In the genomic region with DNA sequence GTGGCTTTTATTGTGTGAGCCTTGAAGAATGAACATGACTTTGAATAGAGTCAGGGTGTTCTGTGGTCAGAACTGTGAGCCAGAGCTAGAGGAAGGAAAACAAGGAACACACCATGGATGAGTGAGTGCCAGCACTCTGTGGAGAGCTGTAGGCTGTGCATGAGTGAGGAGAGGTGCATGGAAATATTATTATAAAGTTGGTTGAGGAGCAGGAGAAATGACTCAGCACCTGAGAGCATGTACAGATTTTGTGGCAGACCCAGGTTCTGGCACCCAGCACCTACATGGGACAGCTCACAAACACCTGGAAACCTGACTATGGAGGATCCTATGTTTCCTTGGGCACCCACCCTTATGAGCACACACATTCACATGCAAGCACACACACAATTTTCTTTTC, we compare ENCODE assay signal across 34 mouse cellular contexts. TPM values are rescaled to one million over a fixed set of nuclear protein-coding genes. Genes with fewer than 3 reads are reported as not detected.
"Had no signal": no experiment of that assay in that cellular context is flagged by ENCODE, and none has a peak within 500 bp of the region (broad histone marks: within the 10 kb centered on the region; RNA-seq: fewer than 3 reads in every experiment).

No protein-coding gene starts in this region.

- H3K4me3 ChIP-seq: embryonic facial prominence, embryonic 10.5 days; embryonic facial prominence, embryonic 12.5 days; embryonic facial prominence, embryonic 13.5 days; embryonic facial prominence, embryonic 15.5 days; erythroblast, embryonic 14.5 days; forebrain, embryonic 10.5 days; forebrain, embryonic 12.5 days; forebrain, embryonic 13.5 days; forebrain, embryonic 15.5 days; gastrocnemius, adult 2 months; heart, adult 2 months had no signal

- H3K9ac ChIP-seq: embryonic facial prominence, embryonic 12.5 days; embryonic facial prominence, embryonic 13.5 days; embryonic facial prominence, embryonic 15.5 days; forebrain, embryonic 12.5 days; forebrain, embryonic 13.5 days; forebrain, embryonic 15.5 days; forebrain, postnatal 0 days had no signal

- ATAC-seq: forebrain, embryonic 13.5 days; forebrain, embryonic 14.5 days; forebrain, embryonic 15.5 days; forebrain, embryonic 16.5 days; forebrain, postnatal 0 days had no signal

- H3K4me2 ChIP-seq: embryonic facial prominence, embryonic 12.5 days; embryonic facial prominence, embryonic 13.5 days; embryonic facial prominence, embryonic 15.5 days; forebrain, embryonic 12.5 days; forebrain, embryonic 13.5 days; forebrain, embryonic 15.5 days had no signal

- H3K9me3 ChIP-seq: embryonic facial prominence, embryonic 10.5 days; embryonic facial prominence, embryonic 12.5 days; embryonic facial prominence, embryonic 13.5 days; embryonic facial prominence, embryonic 15.5 days; forebrain, embryonic 10.5 days; forebrain, embryonic 12.5 days; forebrain, embryonic 13.5 days; forebrain, embryonic 15.5 days had no signal

- H3K27me3 ChIP-seq: embryonic facial prominence, embryonic 12.5 days; embryonic facial prominence, embryonic 13.5 days; embryonic facial prominence, embryonic 15.5 days; forebrain, embryonic 12.5 days; forebrain, embryonic 13.5 days; forebrain, embryonic 15.5 days had no signal

- H3K27ac ChIP-seq: embryonic facial prominence, embryonic 10.5 days; embryonic facial prominence, embryonic 12.5 days; embryonic facial prominence, embryonic 13.5 days; embryonic facial prominence, embryonic 15.5 days; forebrain, embryonic 10.5 days; forebrain, embryonic 12.5 days; forebrain, embryonic 13.5 days; forebrain, embryonic 15.5 days; gastrocnemius, adult 2 months; heart, adult 2 months had no signal

- H3K36me3 ChIP-seq: embryonic facial prominence, embryonic 10.5 days; embryonic facial prominence, embryonic 12.5 days; embryonic facial prominence, embryonic 13.5 days; embryonic facial prominence, embryonic 15.5 days; forebrain, embryonic 10.5 days; forebrain, embryonic 12.5 days; forebrain, embryonic 15.5 days had no signal

- H3K4me1 ChIP-seq: embryonic facial prominence, embryonic 12.5 days; forebrain, embryonic 13.5 days; forebrain, embryonic 15.5 days had no signal

- DNase-seq: cerebellum, adult 9-10 months; cerebellum, adult 9-11 months; cerebellum, postnatal 10 days; cerebellum, postnatal 14 days; cerebellum, postnatal 25 days; cerebellum, postnatal 36 days; embryo, embryonic 11 days; forebrain, postnatal 0 days; gastrocnemius, adult 2 months; gastrocnemius, postnatal 10 days; gastrocnemius, postnatal 14 days; gastrocnemius, postnatal 25 days; gastrocnemius, postnatal 36 days; heart, adult 18-20 months; heart, adult 2 months had no signal

RNA-seq across cellular contexts. Expression of gene Ninj2, which starts 11.9 kb away (rescaled TPM):
- total RNA-seq: common myeloid progenitor, adult 5-6 weeks; forebrain, postnatal 0 days; gastrocnemius, adult 18-20 months; gastrocnemius, adult 2 months; gastrocnemius, adult 8-10 months; gastrocnemius, postnatal 10 days; gastrocnemius, postnatal 14 days; gastrocnemius, postnatal 25 days; gastrocnemius, postnatal 36 days; gastrocnemius, postnatal 4 days; granulocyte monocyte progenitor cell, adult 5-6 weeks; heart, adult 18-20 months; heart, adult 2 months; heart, adult 8-10 months had no signal
- polyA plus RNA-seq: embryonic facial prominence, embryonic 10.5 days; embryonic facial prominence, embryonic 11.5 days; embryonic facial prominence, embryonic 12.5 days; embryonic facial prominence, embryonic 13.5 days; embryonic facial prominence, embryonic 15.5 days; erythroblast, embryonic 14.5 days; forebrain, embryonic 10.5 days; forebrain, embryonic 11.5 days; forebrain, embryonic 12.5 days; forebrain, embryonic 13.5 days; forebrain, embryonic 14.5 days; forebrain, embryonic 15.5 days; forebrain, embryonic 16.5 days; forebrain, postnatal 0 days; heart, adult 2 months had no signal
